Mouse (Mus musculus) embryonic facial prominence, embryonic 10.5 days (tissue): Measurements from ENCODE around the gene Chd2. TPM values are rescaled to one million over a fixed set of nuclear protein-coding genes. Genes with fewer than 3 reads are reported as not detected.

Source experiments
- DNase-seq: peaks from one replicate; pipeline ENCODE4 v3.0.0-alpha.2; 2017; ENCODE audit warnings: low spot score
- H3K27ac ChIP-seq: fragments of 300-500 bp; sonication (generic); replicated peaks from 2 replicates; pipeline ENCODE4 v1.5.1; 2016; ENCODE audit warnings: mild to moderate bottlenecking
- H3K27me3 ChIP-seq: fragments of 300-500 bp; sonication (generic); replicated peaks from 2 replicates; pipeline ENCODE4 v1.6.1; 2016; ENCODE audit warnings: low read depth, mild to moderate bottlenecking; ENCODE audit not compliant: poor library complexity, severe bottlenecking
- H3K36me3 ChIP-seq: fragments of 300-500 bp; sonication (generic); replicated peaks from 2 replicates; pipeline ENCODE4 v1.6.1; 2016; ENCODE audit warnings: mild to moderate bottlenecking, moderate library complexity
- H3K4me1 ChIP-seq: fragments of 300-500 bp; sonication (generic); 2 replicates; pipeline ENCODE4 v1.6.1; 2016
- H3K4me3 ChIP-seq: fragments of 300-500 bp; sonication (generic); 2 replicates; pipeline ENCODE4 v1.5.1; 2016; ENCODE audit warnings: mild to moderate bottlenecking, moderate library complexity
- H3K9me3 ChIP-seq: fragments of 300-500 bp; sonication (generic); 2 replicates; pipeline ENCODE4 v1.6.1; 2016; ENCODE audit warnings: mild to moderate bottlenecking
- WGBS: fragments of 180-500 bp; shearing (Covaris S2); methylation state at CpG from one replicate; pipeline ENCODE4 v1.1.7; 2016; 5-methylcytosine and 5-hydroxymethylcytosine counted together
- polyA plus RNA-seq: library from polyadenylated mRNA; unstranded; fragments of >200 nt; fragmentation: Nextera tagmentation; extraction: Ambion mirVana; gene quantifications from 2 replicates; pipeline ENCODE4 v1.2.1, GENCODE M21; 2016

The Chd2 gene
- polyA plus RNA-seq, 1 experiment from 2014 or later = 54.8 TPM

GRCm38 (mm10) chr7:73388866-73389265, 152.8 kb downstream of the Chd2 start:
- 62% methylated on average over 2 of the region's 2 CpGs for WGBS
- H3K4me3 ChIP-seq = no peak overlapping the region

GRCm38 (mm10) chr7:73382843-73383242, 158.8 kb downstream of the Chd2 start:
- H3K9me3 ChIP-seq = no peaks in the 10 kb centered on the region
- DNase-seq = no peak
- H3K27ac ChIP-seq = no peak overlapping the region
- peaks cover 42% of the 10 kb centered on the region for H3K4me1 ChIP-seq
- no peak overlapping the region for H3K4me3 ChIP-seq
- H3K27me3 ChIP-seq = peaks cover 16% of the 10 kb centered on the region
- 0 out of 2 replicates have a peak, but pooled peaks cover 9% of the 10 kb centered on the region for H3K36me3 ChIP-seq
- 87% methylated on average over 7 of the region's 7 CpGs for WGBS

More at GRCm38 (mm10) chr7:73388866-73389265, 152.8 kb downstream of the Chd2 start:
- peaks cover 46% of the 10 kb centered on the region for H3K4me1 ChIP-seq
- H3K27ac ChIP-seq = no peak overlapping the region
- H3K27me3 ChIP-seq = 0 out of 2 replicates have a peak, but pooled peaks cover 4% of the 10 kb centered on the region
- no peaks in the 10 kb centered on the region for H3K9me3 ChIP-seq
- DNase-seq = no peak
- peaks cover 13% of the 10 kb centered on the region for H3K36me3 ChIP-seq

- no peak for DNase-seq
- peaks cover 60% of the 10 kb centered on the region for H3K27me3 ChIP-seq
- peaks cover 64% of the 10 kb centered on the region for H3K4me1 ChIP-seq
- H3K9me3 ChIP-seq = no peaks in the 10 kb centered on the region
- WGBS = 72% methylated on average over 6 of the region's 6 CpGs
- H3K36me3 ChIP-seq = no peaks in the 10 kb centered on the region
- H3K27ac ChIP-seq = 0 out of 2 replicates have a peak overlapping the region, but pooled peaks have one; percentile 27
- H3K4me3 ChIP-seq = peak overlapping the region; percentile 83
Measured at GRCm38 (mm10) chr7:73378034-73378433, 163.6 kb downstream of the Chd2 start.

- DNase-seq = no peak
- Histone ChIP-seq H3K9me3 (no peaks in the 10 kb centered on the region), H3K27me3 (peaks cover 67% of the 10 kb centered on the region), H3K36me3 (no peaks in the 10 kb centered on the region), H3K4me1 (peaks cover 69% of the 10 kb centered on the region), H3K27ac (peak overlapping the region; percentile 72), H3K4me3 (peak overlapping the region; percentile 83)
- WGBS = 41% methylated on average over 12 of the region's 12 CpGs
Measured at GRCm38 (mm10) chr7:73377307-73377706, 164.3 kb downstream of the Chd2 start.

Other genes starting within 250 kb of the Chd2 start
- gene Rgma, start 166.3 kb downstream of the Chd2 start, polyA plus RNA-seq = 23.4 and 26.5 TPM in 2 replicates
- gene Fam174b, start 198.5 kb upstream of the Chd2 start, polyA plus RNA-seq = 20.2 and 24.5 TPM in 2 replicates